Mouse (Mus musculus) midbrain, postnatal 0 days (tissue): ENCODE measurements around the gene Rtl4. TPM values are rescaled to one million over a fixed set of nuclear protein-coding genes. Genes with fewer than 3 reads are reported as not detected.
A peak's percentile ranks its signal among the peaks of the same experiment; 100 is the strongest.

ENCODE experiments used
- ATAC-seq: fragments of 200-750 bp; cut with Nextera tagmentation; 2 replicates; pipeline ENCODE4 v1.8.0; 2017; ENCODE audit warnings: moderate number of reproducible peaks, mild to moderate bottlenecking, moderate TSS enrichment, moderate library complexity; ENCODE audit not compliant: low FRiP score
- DNase-seq: peaks from one replicate; pipeline ENCODE4 v3.0.0-alpha.2; 2015; ENCODE audit warnings: low spot score
- H3K27ac ChIP-seq: fragments of 300-500 bp; sonication (generic); 2 replicates; pipeline ENCODE4 v1.5.1; 2014; ENCODE audit warnings: low read depth, mild to moderate bottlenecking, low read length, mixed read lengths
- H3K27me3 ChIP-seq: fragments of 300-500 bp; sonication (generic); 2 replicates; pipeline ENCODE4 v1.6.1; 2014; ENCODE audit warnings: low read length, control low read depth, mixed read lengths; ENCODE audit not compliant: insufficient read depth
- H3K36me3 ChIP-seq: fragments of 300-500 bp; sonication (generic); 2 replicates; pipeline ENCODE4 v1.6.1; 2014; ENCODE audit warnings: low read length, control low read depth, mixed read lengths; ENCODE audit not compliant: insufficient read depth
- H3K4me1 ChIP-seq: fragments of 300-500 bp; sonication (generic); 2 replicates; pipeline ENCODE4 v1.6.1; 2014; ENCODE audit warnings: mild to moderate bottlenecking, control low read depth, antibody characterized with exemption, low read length, mixed read lengths; ENCODE audit not compliant: insufficient read depth
- H3K4me2 ChIP-seq: fragments of 300-500 bp; sonication (generic); 2 replicates; pipeline ENCODE4 v1.6.1; 2014; ENCODE audit warnings: low read depth, mild to moderate bottlenecking, low read length, mixed read lengths; ENCODE audit not compliant: poor library complexity, severe bottlenecking
- H3K4me3 ChIP-seq: fragments of 300-500 bp; sonication (generic); 2 replicates; pipeline ENCODE4 v1.5.1; 2014; ENCODE audit warnings: low read depth, mild to moderate bottlenecking, low read length, moderate library complexity
- H3K9ac ChIP-seq: fragments of 300-500 bp; sonication (generic); replicated peaks from 2 replicates; pipeline ENCODE4 v1.6.1; 2014; ENCODE audit warnings: mild to moderate bottlenecking, low read length, moderate library complexity, mixed read lengths; ENCODE audit not compliant: poor library complexity, severe bottlenecking
- H3K9me3 ChIP-seq: fragments of 300-500 bp; sonication (generic); 2 replicates; pipeline ENCODE4 v1.6.1; 2016; ENCODE audit warnings: low read length, control low read depth
- CTCF ChIP-seq: IDR thresholded peaks from 2 replicates; pipeline ENCODE4 v1.5.1; 2016; ENCODE audit warnings: antibody characterized with exemption, mild to moderate bottlenecking
- WGBS: fragments of 180-500 bp; shearing (Covaris S2); extraction: QIAGEN DNeasy Blood & Tissue Kit; methylation state at CpG from one replicate; pipeline ENCODE4 v1.1.7; 2014; 5-methylcytosine and 5-hydroxymethylcytosine counted together
- microRNA counts: library from miRNA; unstranded; fragments of <30 nt; microRNA quantifications from one replicate; lab custom pipeline; 2015
- microRNA-seq: library from miRNA; unstranded; fragments of <30 nt; microRNA quantifications from one replicate; pipeline ENCODE4, GENCODE M21; 2016; ENCODE audit warnings: borderline number of aligned reads
- polyA plus RNA-seq: library from polyadenylated mRNA; unstranded; fragments of >200 nt; fragmentation: Nextera tagmentation; extraction: Ambion mirVana; gene quantifications from 2 replicates; pipeline ENCODE4 v1.2.1, GENCODE M21; 2015
- total RNA-seq: library from RNA; depleted of rRNA; stranded (reverse); fragments of >200 nt; gene quantifications from 2 replicates; pipeline ENCODE4 v1.2.3, GENCODE M21; 2014; rRNA removed

The Rtl4 gene
- total and polyA plus RNA-seq, 2 experiments from 2014 or later = 0.88 to 1.8 TPM

DNA sequence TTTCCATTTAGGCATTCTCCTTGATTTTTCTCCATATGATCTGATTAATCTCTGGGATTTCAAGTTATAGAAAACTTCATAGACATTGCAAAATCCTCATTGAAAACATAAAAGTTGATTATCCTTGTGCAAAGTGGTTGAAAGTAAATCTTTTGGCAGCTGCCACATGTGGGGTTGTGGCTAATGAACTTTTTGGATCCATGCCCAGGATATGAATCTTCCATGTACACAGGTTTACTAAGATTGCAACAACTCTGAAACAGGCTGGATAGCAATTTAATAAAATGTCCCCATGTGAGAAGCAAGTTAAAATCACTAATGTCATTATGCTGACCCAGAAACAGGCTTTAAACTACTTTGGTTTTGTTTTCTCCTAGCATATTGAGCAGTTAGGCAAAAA lies 401.1 kb downstream of the Rtl4 start:
- Histone ChIP-seq H3K27ac (no peak overlapping the region), H3K9me3 (no peaks in the 10 kb centered on the region), H3K4me1 (no peaks in the 10 kb centered on the region), H3K4me3 (no peak overlapping the region), H3K4me2 (no peak overlapping the region), H3K9ac (no peak overlapping the region), H3K27me3 (no peaks in the 10 kb centered on the region), H3K36me3 (no peaks in the 10 kb centered on the region)
- DNase-seq (peak; percentile 27), ATAC-seq (no peak)
- TF ChIP-seq CTCF = no peak

DNA sequence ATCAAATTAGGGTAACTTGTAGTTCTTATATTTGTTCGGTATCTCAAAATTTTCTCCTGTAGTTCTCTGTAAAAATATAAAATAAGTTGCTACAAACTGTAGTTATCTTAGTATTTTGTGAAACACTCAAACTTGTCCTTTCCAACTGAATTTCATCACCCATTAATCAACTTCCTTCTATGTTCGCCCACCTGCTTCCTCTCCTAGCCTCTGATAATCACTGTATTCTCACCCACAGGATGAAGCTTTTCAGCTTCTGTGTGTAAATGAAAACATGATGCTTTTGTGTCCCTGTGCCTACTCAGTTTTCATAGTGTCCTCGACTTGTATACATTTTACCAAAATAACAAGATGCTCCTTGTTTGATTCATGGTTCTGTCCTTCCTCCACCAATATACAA lies 401.7 kb downstream of the Rtl4 start:
- H3K4me2 ChIP-seq = no peak overlapping the region
- 82% methylated on average over 3 of the region's 3 CpGs for WGBS
- H3K27me3 ChIP-seq = no peaks in the 10 kb centered on the region
- ATAC-seq (no peak), DNase-seq (no peak)
- no peak overlapping the region for H3K27ac ChIP-seq
- H3K4me3 ChIP-seq = no peak overlapping the region
- H3K9ac ChIP-seq = no peak overlapping the region
- H3K36me3 ChIP-seq = no peaks in the 10 kb centered on the region
- H3K9me3 ChIP-seq = no peaks in the 10 kb centered on the region
- TF ChIP-seq CTCF = no peak
- no peaks in the 10 kb centered on the region for H3K4me1 ChIP-seq

DNA sequence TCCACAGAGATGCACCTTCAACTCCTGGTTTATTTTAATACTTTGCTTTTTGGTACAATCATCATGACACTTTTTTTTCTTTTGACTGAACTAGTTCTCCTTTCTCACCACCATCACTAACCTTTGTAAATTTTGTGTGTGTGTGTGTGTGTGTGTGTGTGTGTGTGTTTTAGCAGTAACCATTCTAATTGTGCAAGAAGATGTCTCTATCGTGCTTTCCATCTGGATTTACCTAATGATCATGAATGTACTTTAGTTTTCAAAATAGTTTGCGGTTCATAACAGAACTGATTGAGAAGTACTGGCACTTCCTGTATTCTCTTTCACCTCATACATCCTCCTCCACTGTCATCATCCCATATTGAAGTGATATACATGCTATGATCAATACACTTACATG lies 402.3 kb downstream of the Rtl4 start:
- no peaks in the 10 kb centered on the region for H3K4me1 ChIP-seq
- no peaks in the 10 kb centered on the region for H3K36me3 ChIP-seq
- H3K9ac ChIP-seq = no peak overlapping the region
- no peaks in the 10 kb centered on the region for H3K9me3 ChIP-seq
- TF ChIP-seq CTCF = no peak
- ATAC-seq (no peak), DNase-seq (no peak)
- no peaks in the 10 kb centered on the region for H3K27me3 ChIP-seq
- no peak overlapping the region for H3K4me2 ChIP-seq
- no peak overlapping the region for H3K4me3 ChIP-seq
- no peak overlapping the region for H3K27ac ChIP-seq
- WGBS = 89% methylated on average over 2 of the region's 2 CpGs

MicroRNAs encoded within 50 kb of the gene (microRNA counts, 519-probe panel; counts per million panel counts)
- microRNA mmu-miR-3472 (lab: Ali Mortazavi, UCI) = 528 counts per million, percentile 58 among the panel's probes with 10 or more counts

Small RNA genes lying within 50 kb of the gene (microRNA-seq; reads per million reads assigned to microRNA genes)
- not detected for gene Mir3472

Other genes with a start within 250 kb of the Rtl4 start
- gene Trpc5os, start 232.3 kb upstream of the Rtl4 start, total RNA-seq = not detected in 2 replicates
- gene Trpc5os, start 232.3 kb upstream of the Rtl4 start, polyA plus RNA-seq = 0.07 TPM in 1 of 2 replicates, not detected in the other
- gene Trpc5, start 727 bp upstream of the Rtl4 start, total RNA-seq = 15.3 and 16.3 TPM in 2 replicates
- 3.2 and 3.9 TPM in 2 replicates for gene Trpc5, start 727 bp upstream of the Rtl4 start, polyA plus RNA-seq